13 mouse cellular contexts compared by ENCODE assay signal in genomic region chr5:76115436-76116041, GRCm38 (mm10). TPM values are rescaled to one million over a fixed set of nuclear protein-coding genes. Genes with fewer than 3 reads are reported as not detected.
DNase-seq lines count a peak whose midpoint lies in the region; ATAC-seq lines count a peak whose summit lies in the region.
"Had no signal": no experiment of that assay in that cellular context is flagged by ENCODE, and none has a peak within 500 bp of the region (broad histone marks: within the 10 kb centered on the region; RNA-seq: fewer than 3 reads in every experiment).

No protein-coding gene starts in this region.

- H3K4me1 ChIP-seq in heart, embryonic 15.5 days (replicated peaks), result peaks cover 4% of the 10 kb centered on the region; the same call in 1 of the 2 replicates
- H3K4me1 ChIP-seq: hindbrain, embryonic 15.5 days had no signal

- H3K9ac ChIP-seq in heart, embryonic 15.5 days, result no peak overlapping the region
- H3K9ac ChIP-seq: hindbrain, embryonic 15.5 days had no signal

- WGBS in heart, embryonic 15.5 days, result 26% methylated on average over 8 of the region's 8 CpGs

- H3K4me2 ChIP-seq in heart, embryonic 15.5 days, result no peak overlapping the region
- H3K4me2 ChIP-seq: hindbrain, embryonic 15.5 days had no signal

- peak overlapping the region; percentile 53; the same call in 1 of the 2 replicates for H3K27ac ChIP-seq in heart, embryonic 15.5 days
- H3K27ac ChIP-seq: hindbrain, embryonic 15.5 days had no signal

- intact Hi-C loops in heart, postnatal 36 days (cut with DNase I), result loop anchor here (10.0 kb wide), 2 partner anchors 141 to 901 kb away; partner anchors contain the start of gene Kdr

- H3K36me3 ChIP-seq in heart, embryonic 15.5 days, result no peaks in the 10 kb centered on the region
- H3K36me3 ChIP-seq: G1E; hindbrain, embryonic 15.5 days had no signal

- no peak overlapping the region for H3K4me3 ChIP-seq in heart, embryonic 15.5 days
- H3K4me3 ChIP-seq: hindbrain, embryonic 15.5 days; megakaryocyte, embryonic 14.5 days had no signal

- no peaks in the 10 kb centered on the region for H3K27me3 ChIP-seq in heart, embryonic 15.5 days
- H3K27me3 ChIP-seq: hindbrain, embryonic 15.5 days had no signal

- no peaks in the 10 kb centered on the region for H3K9me3 ChIP-seq in heart, embryonic 15.5 days (replicated peaks)
- H3K9me3 ChIP-seq: G1E; hindbrain, embryonic 15.5 days; megakaryocyte, embryonic 14.5 days had no signal

- peak; percentile 95 for DNase-seq in heart, adult 11 months
- no peak for DNase-seq in heart, postnatal 36 days
- peak; percentile 40 for DNase-seq in cerebellum, adult 11 months
- peak; percentile 49 to 51 for DNase-seq in cerebellum, postnatal 10 days
- DNase-seq in neural tube, embryonic 10.5 days (ENCODE audit: extremely low spot score, low spot score), result no peak
- no peak for DNase-seq in right cerebral cortex, postnatal 25 days
- DNase-seq: kidney, adult 2 months; lung, adult 2 months; right cerebral cortex, adult 18-20 months had no signal

- no peak for ATAC-seq in heart, embryonic 15.5 days (replicated peaks; ENCODE audit: insufficient number of reproducible peaks, insufficient read depth, low FRiP score, low read depth)

RNA-seq across cellular contexts. Expression of gene Srd5a3, which starts 24.5 kb away (rescaled TPM):
- 1 to 10 TPM; 9.0 to 9.2 TPM for total RNA-seq in heart, postnatal 36 days (2021)
- 25.8 and 32.3 TPM in 2 replicates for polyA plus RNA-seq in heart, embryonic 15.5 days (2015; fragmentation: Nextera tagmentation; extraction: Ambion mirVana)

Comparison
In these comparisons a context has a peak if more than half of its experiments do, and no peak if none do; other contexts are left out.
1. DNase-seq: peak in heart, adult 11 months (single experiment), cerebellum, adult 11 months (single experiment) and cerebellum, postnatal 10 days (2 of 2); none in heart, postnatal 36 days (0 of 2), neural tube, embryonic 10.5 days (single experiment) and right cerebral cortex, postnatal 25 days (single experiment).